Mouse (Mus musculus) forebrain, embryonic 16.5 days (tissue): Measurements from ENCODE around the gene Krt77. TPM values are rescaled to one million over a fixed set of nuclear protein-coding genes. Genes with fewer than 3 reads are reported as not detected.
A peak's percentile ranks its signal among the peaks of the same experiment; 100 is the strongest.

ENCODE experiments used
- ATAC-seq: fragments of 200-750 bp; cut with Nextera tagmentation; 2 replicates; pipeline ENCODE4 v1.8.0; 2017; ENCODE audit warnings: mild to moderate bottlenecking, moderate library complexity
- H3K27ac ChIP-seq: fragments of 300-500 bp; sonication (generic); 2 replicates; pipeline ENCODE4 v1.5.1; 2014; ENCODE audit warnings: low read length, control low read depth
- H3K27me3 ChIP-seq: fragments of 300-500 bp; sonication (generic); replicated peaks from 2 replicates; pipeline ENCODE4 v1.6.1; 2014; ENCODE audit warnings: low read length; ENCODE audit not compliant: control insufficient read depth, insufficient read depth
- H3K36me3 ChIP-seq: fragments of 300-500 bp; sonication (generic); 2 replicates; pipeline ENCODE4 v1.6.1; 2014; ENCODE audit not compliant: control insufficient read depth, insufficient read depth
- H3K4me1 ChIP-seq: fragments of 300-500 bp; sonication (generic); replicated peaks from 2 replicates; pipeline ENCODE4 v1.6.1; 2014; ENCODE audit warnings: low read length; ENCODE audit not compliant: control insufficient read depth, insufficient read depth
- H3K4me2 ChIP-seq: fragments of 300-500 bp; sonication (generic); 2 replicates; pipeline ENCODE4 v1.6.1; 2014; ENCODE audit warnings: mild to moderate bottlenecking, low read length, control low read depth
- H3K4me3 ChIP-seq: fragments of 300-500 bp; sonication (generic); replicated peaks from 2 replicates; pipeline ENCODE4 v1.5.1; 2014; ENCODE audit warnings: mild to moderate bottlenecking, low read length, control low read depth
- H3K9ac ChIP-seq: fragments of 300-500 bp; sonication (generic); replicated peaks from 2 replicates; pipeline ENCODE4 v1.6.1; 2014; ENCODE audit warnings: low read depth, low read length, control low read depth
- H3K9me3 ChIP-seq: fragments of 300-500 bp; sonication (generic); 2 replicates; pipeline ENCODE4 v1.6.1; 2016; ENCODE audit warnings: low read length; ENCODE audit not compliant: control insufficient read depth
- WGBS: fragments of 180-500 bp; shearing (Covaris S2); extraction: QIAGEN DNeasy Blood & Tissue Kit; methylation state at CpG from one replicate; pipeline ENCODE4 v1.1.7; 2014; 5-methylcytosine and 5-hydroxymethylcytosine counted together
- polyA plus RNA-seq: library from polyadenylated mRNA; unstranded; fragments of >200 nt; fragmentation: Nextera tagmentation; extraction: Ambion mirVana; gene quantifications from 2 replicates; pipeline ENCODE4 v1.2.1, GENCODE M21; 2015

The Krt77 gene
- polyA plus RNA-seq, 1 experiment from 2014 or later, result 0.49 TPM

- Histone ChIP-seq H3K4me3 (no peak overlapping the region), H3K27ac (no peak overlapping the region), H3K27me3 (no peaks in the 10 kb centered on the region), H3K9me3 (no peaks in the 10 kb centered on the region), H3K4me2 (no peak overlapping the region), H3K4me1 (peaks cover 5% of the 10 kb centered on the region; the same call in 1 of the 2 replicates), H3K36me3 (no peaks in the 10 kb centered on the region), H3K9ac (no peak overlapping the region)
- ATAC-seq, result no peak
- 67% methylated on average over 4 of the region's 4 CpGs for WGBS
Measured at GRCm38 (mm10) chr15:101873231-101873630, 3.7 kb upstream of the Krt77 start.

- peaks cover 5% of the 10 kb centered on the region; the same call in 1 of the 2 replicates for H3K4me1 ChIP-seq
- no peaks in the 10 kb centered on the region for H3K9me3 ChIP-seq
- no peak overlapping the region for H3K9ac ChIP-seq
- no peak overlapping the region for H3K4me2 ChIP-seq
- H3K4me3 ChIP-seq, result no peak overlapping the region
- no peaks in the 10 kb centered on the region for H3K27me3 ChIP-seq
- no peaks in the 10 kb centered on the region for H3K36me3 ChIP-seq
- H3K27ac ChIP-seq, result no peak overlapping the region
- ATAC-seq, result no peak
- WGBS, result 85% methylated on average over 7 of the region's 7 CpGs
Measured at GRCm38 (mm10) chr15:101866754-101867153, 2.8 kb downstream of the Krt77 start.

DNA sequence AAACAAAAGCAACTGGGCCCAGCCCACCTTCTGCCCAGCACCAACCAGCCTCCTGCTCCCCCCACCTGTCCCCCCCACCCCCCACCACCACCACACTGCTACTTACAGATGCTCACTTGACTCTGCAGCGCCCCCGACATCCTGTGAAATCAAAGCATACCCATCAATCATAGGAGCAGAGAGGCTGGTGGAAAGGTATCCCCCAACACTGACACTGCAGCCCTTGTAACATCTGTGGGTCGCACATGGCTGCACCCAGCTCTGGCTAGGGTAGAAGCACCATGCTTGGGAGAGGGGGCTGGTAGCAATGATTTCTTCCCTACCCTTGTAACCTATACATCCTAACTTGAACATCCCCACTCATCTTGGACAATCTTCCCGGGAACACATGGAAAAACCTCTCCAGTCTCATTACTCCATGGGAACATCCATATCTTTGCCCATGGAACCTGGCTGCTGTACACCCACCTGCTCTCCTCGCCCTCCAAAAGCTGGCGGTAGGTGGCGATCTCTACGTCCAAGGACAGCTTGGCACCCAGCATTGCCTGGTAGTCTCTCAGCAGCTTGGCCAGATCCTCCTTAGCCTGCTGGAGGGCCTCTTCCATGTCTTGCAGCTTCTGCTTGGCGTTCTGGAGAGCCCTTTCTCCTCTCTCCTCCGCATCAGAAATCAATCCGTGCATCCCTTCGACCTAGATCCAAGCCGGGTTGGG lies 8.9 kb downstream of the Krt77 start:
- Histone ChIP-seq H3K4me3 (no peak overlapping the region), H3K9me3 (no peaks in the 10 kb centered on the region), H3K4me2 (peak overlapping the region; percentile 92; the same call in 1 of the 2 replicates), H3K4me1 (peaks cover 11% of the 10 kb centered on the region), H3K27me3 (peaks cover 18% of the 10 kb centered on the region), H3K36me3 (no peaks in the 10 kb centered on the region), H3K9ac (no peak overlapping the region), H3K27ac (no peak overlapping the region)
- ATAC-seq, result no peak
- 59% methylated on average over 13 of the region's 13 CpGs for WGBS

GRCm38 (mm10) chr15:101859735-101860170 lies 9.8 kb downstream of the Krt77 start:
- peaks cover 11% of the 10 kb centered on the region for H3K4me1 ChIP-seq
- peak overlapping the region; percentile 49 for H3K4me3 ChIP-seq
- peak; percentile 58 for ATAC-seq
- H3K36me3 ChIP-seq, result no peaks in the 10 kb centered on the region
- no peaks in the 10 kb centered on the region for H3K9me3 ChIP-seq
- WGBS, result under 1% methylated on average over 29 of the region's 33 CpGs
- H3K27me3 ChIP-seq, result peaks cover 18% of the 10 kb centered on the region
- H3K9ac ChIP-seq, result peak overlapping the region; percentile 64
- H3K27ac ChIP-seq, result no peak overlapping the region
- H3K4me2 ChIP-seq, result peak overlapping the region; percentile 92

- no peaks in the 10 kb centered on the region for H3K9me3 ChIP-seq
- peaks cover 18% of the 10 kb centered on the region for H3K27me3 ChIP-seq
- H3K36me3 ChIP-seq, result no peaks in the 10 kb centered on the region
- WGBS, result 9% methylated on average over 11 of the region's 11 CpGs
- peak overlapping the region; percentile 92 for H3K4me2 ChIP-seq
- H3K27ac ChIP-seq, result no peak overlapping the region
- no peak for ATAC-seq
- no peak overlapping the region for H3K4me3 ChIP-seq
- peaks cover 11% of the 10 kb centered on the region for H3K4me1 ChIP-seq
- no peak overlapping the region; the same call in 1 of the 2 replicates for H3K9ac ChIP-seq
Measured at GRCm38 (mm10) chr15:101858673-101859425, 10.7 kb downstream of the Krt77 start.

GRCm38 (mm10) chr15:101856696-101857095 lies 12.8 kb downstream of the Krt77 start:
- Histone ChIP-seq H3K4me2 (no peak overlapping the region), H3K9me3 (no peaks in the 10 kb centered on the region), H3K27ac (no peak overlapping the region), H3K4me3 (no peak overlapping the region), H3K4me1 (peaks cover 11% of the 10 kb centered on the region), H3K36me3 (no peaks in the 10 kb centered on the region), H3K9ac (no peak overlapping the region), H3K27me3 (peaks cover 18% of the 10 kb centered on the region)
- ATAC-seq, result no peak
- 55% methylated on average over 5 of the region's 5 CpGs for WGBS

- no peaks in the 10 kb centered on the region for H3K36me3 ChIP-seq
- H3K9me3 ChIP-seq, result no peaks in the 10 kb centered on the region
- H3K9ac ChIP-seq, result no peak overlapping the region
- no peak overlapping the region for H3K4me3 ChIP-seq
- no peak overlapping the region for H3K4me2 ChIP-seq
- WGBS, result 80% methylated on average over 3 of the region's 3 CpGs
- H3K4me1 ChIP-seq, result peaks cover 11% of the 10 kb centered on the region
- no peak for ATAC-seq
- peaks cover 18% of the 10 kb centered on the region for H3K27me3 ChIP-seq
- H3K27ac ChIP-seq, result no peak overlapping the region
Measured at GRCm38 (mm10) chr15:101855732-101856131, 13.8 kb downstream of the Krt77 start.

- Histone ChIP-seq H3K27ac (no peak overlapping the region), H3K4me1 (peaks cover 3% of the 10 kb centered on the region), H3K9me3 (no peaks in the 10 kb centered on the region), H3K36me3 (no peaks in the 10 kb centered on the region), H3K4me2 (no peak overlapping the region), H3K4me3 (no peak overlapping the region), H3K9ac (no peak overlapping the region), H3K27me3 (peaks cover 14% of the 10 kb centered on the region)
- ATAC-seq, result no peak
- WGBS, result 13% methylated on average over 5 of the region's 5 CpGs
Measured at GRCm38 (mm10) chr15:101854294-101854693, 15.2 kb downstream of the Krt77 start.

DNA sequence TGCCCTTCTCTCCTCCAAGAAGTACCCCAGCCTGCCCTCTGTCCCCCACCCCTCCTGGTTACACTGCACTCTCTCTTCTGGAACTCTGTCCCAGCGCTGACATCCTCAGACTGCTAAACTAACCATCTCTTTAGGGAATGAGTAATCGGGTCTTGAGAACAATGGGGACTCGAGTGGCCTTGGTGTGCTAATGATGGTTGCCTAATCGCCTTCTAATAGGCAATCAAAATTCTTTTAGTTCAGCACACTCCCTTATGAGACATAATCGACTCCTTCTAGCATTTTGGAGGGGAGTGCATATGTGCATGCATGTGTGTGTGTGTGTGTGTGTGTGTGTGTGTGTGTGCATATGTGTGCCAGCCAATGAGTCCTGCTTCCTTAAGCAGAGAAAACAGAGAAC lies 16.9 kb downstream of the Krt77 start:
- Histone ChIP-seq H3K9ac (no peak overlapping the region), H3K27me3 (0 out of 2 replicates have a peak, but pooled peaks cover 1% of the 10 kb centered on the region), H3K9me3 (no peaks in the 10 kb centered on the region), H3K4me2 (no peak overlapping the region), H3K4me3 (no peak overlapping the region), H3K4me1 (no peaks in the 10 kb centered on the region), H3K36me3 (no peaks in the 10 kb centered on the region), H3K27ac (no peak overlapping the region)
- 4% methylated on average over 5 of the region's 5 CpGs for WGBS
- ATAC-seq, result no peak
